Comparison of ENCODE assay signal across 10 mouse cellular contexts in the genomic region with DNA sequence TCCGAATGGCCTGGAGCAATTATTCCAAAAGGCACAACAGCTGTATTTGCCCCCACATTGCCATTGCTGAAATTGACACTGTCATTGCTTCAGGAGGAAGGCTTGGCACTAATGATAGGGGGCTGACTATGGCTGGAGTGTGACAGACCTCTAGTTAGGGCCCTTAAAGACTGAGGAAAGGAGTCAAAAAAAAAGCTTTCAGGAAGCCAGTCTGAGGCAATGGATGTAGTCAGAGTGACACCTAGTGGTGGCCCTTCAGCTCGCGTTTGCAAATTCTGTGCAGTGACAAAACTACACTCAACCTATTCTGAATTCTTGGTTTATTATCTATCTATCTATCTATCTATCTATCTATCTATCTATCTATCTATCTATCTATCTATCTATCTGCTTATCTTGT. TPM values are rescaled to one million over a fixed set of nuclear protein-coding genes. Genes with fewer than 3 reads are reported as not detected.
A peak's percentile ranks its signal among the peaks of the same experiment; 100 is the strongest.
DNase-seq lines count a peak whose midpoint lies in the region; ATAC-seq and TF ChIP-seq lines count a peak whose summit lies in the region.
"Had no signal": no experiment of that assay in that cellular context is flagged by ENCODE, and none has a peak within 500 bp of the region (broad histone marks: within the 10 kb centered on the region; RNA-seq: fewer than 3 reads in every experiment).

No protein-coding gene starts in this region.

- ATAC-seq in hindbrain, postnatal 0 days = no peak

- H3K27ac ChIP-seq in left cerebral cortex, adult 2 months = no peak overlapping the region
- no peak overlapping the region for H3K27ac ChIP-seq in hindbrain, postnatal 0 days

- H3K4me1 ChIP-seq in hindbrain, postnatal 0 days (ENCODE audit: insufficient read depth, low read length) = no peaks in the 10 kb centered on the region

- H3K4me3 ChIP-seq in left cerebral cortex, adult 2 months = no peak overlapping the region
- no peak overlapping the region for H3K4me3 ChIP-seq in hindbrain, postnatal 0 days (ENCODE audit: low read length)
- H3K4me3 ChIP-seq: megakaryocyte, embryonic 14.5 days had no signal

- H3K9me3 ChIP-seq in hindbrain, postnatal 0 days (ENCODE audit: low read length) = no peaks in the 10 kb centered on the region

- 31% methylated on average over 3 of the region's 3 CpGs for WGBS in hindbrain, postnatal 0 days

- TF ChIP-seq CTCF in left cerebral cortex, adult 2 months (IDR thresholded peaks at IDR 0.05) = peak; percentile 86
- TF ChIP-seq CTCF in brain, embryonic 14.5 days (IDR thresholded peaks at IDR 0.05; ENCODE audit: borderline replicate concordance, extremely low read depth, insufficient read depth, insufficient read length) = peak; percentile 86
- TF ChIP-seq CTCF in hindbrain, postnatal 0 days (IDR thresholded peaks at IDR 0.05; ENCODE audit: low read depth) = peak; percentile 89

- H3K27me3 ChIP-seq in hindbrain, postnatal 0 days (ENCODE audit: insufficient read depth, low read length) = no peaks in the 10 kb centered on the region
- H3K27me3 ChIP-seq: megakaryocyte, embryonic 14.5 days had no signal

- DNase-seq in adrenal gland, adult (ENCODE audit: inconsistent age in 2 of 2, low spot score in 1 of 2) = peak; percentile 28 to 77
- no peak for DNase-seq in adrenal gland, adult 8-10 months
- DNase-seq in left cerebral cortex, adult 2 months (ENCODE audit: extremely low spot score in 1 of 2, low spot score in 2 of 2) = peak; percentile 48 to 61
- no peak for DNase-seq in left cerebral cortex, adult 8-10 months (ENCODE audit: low spot score in 2 of 2)
- DNase-seq in brain, embryonic 14.5 days (ENCODE audit: low read depth) = peak; percentile 86
- DNase-seq in hindbrain, postnatal 0 days (ENCODE audit: low spot score) = peak; percentile 89
- DNase-seq in lung, postnatal 10 days = peak; percentile 63
- DNase-seq in thymus, postnatal 14 days = peak; percentile 46

- H3K4me2 ChIP-seq in hindbrain, postnatal 0 days (ENCODE audit: low read depth, low read length) = no peak overlapping the region

- intact Hi-C loops in left cerebral cortex, adult 2 months (cut with DNase I) = loop anchor here (1.0 to 2.0 kb wide), 2 partner anchors 76 to 326 kb away; no protein-coding TSS in a partner anchor

- H3K9ac ChIP-seq in hindbrain, postnatal 0 days (replicated peaks; ENCODE audit: low read length) = no peak overlapping the region

- no peaks in the 10 kb centered on the region for H3K36me3 ChIP-seq in hindbrain, postnatal 0 days (ENCODE audit: insufficient read depth, low read length)

- TF ChIP-seq POLR2A in brain, embryonic 14.5 days (IDR thresholded peaks at IDR 0.05; ENCODE audit: borderline replicate concordance, extremely low read depth, insufficient read depth, insufficient read length, poor library complexity, severe bottlenecking) = no peak

RNA-seq across cellular contexts. Expression of gene Htr3b, which starts 7.7 kb away (rescaled TPM):
- total RNA-seq in adrenal gland, adult 8-10 months (2022) = under 1 TPM; 0.14 to 0.28 (median 0.25) TPM
- total RNA-seq in left cerebral cortex, adult 2 months (2021) = not detected
- total RNA-seq in left cerebral cortex, adult 8-10 months (2022) = not detected
- polyA plus RNA-seq in brain, embryonic 14.5 days (2012; rRNA removed) = 0.14 TPM in 1 of 2 replicates, not detected in the other
- 0.16 TPM in 1 of 2 replicates, not detected in the other for total RNA-seq in hindbrain, postnatal 0 days (2014; rRNA removed)
- polyA plus RNA-seq in hindbrain, postnatal 0 days (2015; fragmentation: Nextera tagmentation; extraction: Ambion mirVana) = 0.19 and 0.25 TPM in 2 replicates
- polyA plus RNA-seq: gonadal fat pad, adult 2 months had no signal

RNA-seq across cellular contexts. Expression of gene Usp28, which starts 12.7 kb away (rescaled TPM):
- 10 to 100 TPM; 10.4 to 21.0 (median 15.9) TPM for total RNA-seq in adrenal gland, adult 8-10 months (2022)
- total RNA-seq in left cerebral cortex, adult 2 months (2021) = 10 to 100 TPM; 46.3 to 49.6 TPM
- total RNA-seq in left cerebral cortex, adult 8-10 months (2022) = 10 to 100 TPM; 39.0 to 43.0 (median 41.7) TPM
- 44.9 and 49.2 TPM in 2 replicates for polyA plus RNA-seq in brain, embryonic 14.5 days (2012; rRNA removed)
- 17.0 and 28.5 TPM in 2 replicates for total RNA-seq in hindbrain, postnatal 0 days (2014; rRNA removed)
- 16.0 and 18.4 TPM in 2 replicates for polyA plus RNA-seq in hindbrain, postnatal 0 days (2015; fragmentation: Nextera tagmentation; extraction: Ambion mirVana)

Comparison
In these comparisons a context has a peak if more than half of its experiments do, and no peak if none do; other contexts are left out.
1. DNase-seq: peak in adrenal gland, adult (2 of 2), left cerebral cortex, adult 2 months (2 of 2), brain, embryonic 14.5 days (single experiment), hindbrain, postnatal 0 days (single experiment), lung, postnatal 10 days (single experiment) and thymus, postnatal 14 days (single experiment); none in adrenal gland, adult 8-10 months (single experiment) and left cerebral cortex, adult 8-10 months (0 of 2).
2. Peak in every context shown above with its lines, with median percentiles within 50 percentile points of each other: CTCF ChIP-seq.